Mouse (Mus musculus): ENCODE data around the gene Mark1. TPM values are rescaled to one million over a fixed set of nuclear protein-coding genes. Genes with fewer than 3 reads are reported as not detected.

Gene Mark1
- polyA plus RNA-seq, 1 experiment = 1.4 TPM

GRCm38 (mm10) chr1:184864381-184864801 is 135.0 kb downstream of the Mark1 start:
- TF ChIP-seq CTCF (IDR thresholded peaks at IDR 0.05; ENCODE audit: control insufficient read depth, insufficient read depth, low read length) = no peak
- TF ChIP-seq POLR2A (IDR thresholded peaks at IDR 0.05; ENCODE audit: borderline replicate concordance, control insufficient read depth, low read depth, low read length) = no peak
- Histone ChIP-seq H3K27ac (ENCODE audit: control insufficient read depth, insufficient read depth, low read depth, low read length, poor library complexity) (no peak overlapping the region), H3K4me3 (replicated peaks; ENCODE audit: control insufficient read depth, low read depth, low read length) (no peak overlapping the region), H3K4me1 (ENCODE audit: control insufficient read depth, insufficient read depth, low read length) (no peaks in the 10 kb centered on the region)
- 56% methylated on average over 7 of the region's 7 CpGs for WGBS

GRCm38 (mm10) chr1:184862636-184863035 is 136.7 kb downstream of the Mark1 start:
- 83% methylated on average over 6 of the region's 6 CpGs for WGBS
- H3K27ac ChIP-seq (ENCODE audit: control insufficient read depth, insufficient read depth, low read depth, low read length, poor library complexity) = no peak overlapping the region
- no peak overlapping the region for H3K4me3 ChIP-seq (replicated peaks; ENCODE audit: control insufficient read depth, low read depth, low read length)
- no peaks in the 10 kb centered on the region for H3K4me1 ChIP-seq (ENCODE audit: control insufficient read depth, insufficient read depth, low read length)
- TF ChIP-seq POLR2A (IDR thresholded peaks at IDR 0.05; ENCODE audit: borderline replicate concordance, control insufficient read depth, low read depth, low read length) = no peak

GRCm38 (mm10) chr1:184861551-184861950 is 137.8 kb downstream of the Mark1 start:
- WGBS = 67% methylated on average over 2 of the region's 2 CpGs

GRCm38 (mm10) chr1:184860276-184860675 is 139.1 kb downstream of the Mark1 start:
- Histone ChIP-seq H3K27ac (ENCODE audit: control insufficient read depth, insufficient read depth, low read depth, low read length, poor library complexity) (no peak overlapping the region), H3K4me1 (ENCODE audit: control insufficient read depth, insufficient read depth, low read length) (no peaks in the 10 kb centered on the region), H3K4me3 (replicated peaks; ENCODE audit: control insufficient read depth, low read depth, low read length) (no peak overlapping the region)
- 71% methylated on average over 3 of the region's 3 CpGs for WGBS
- TF ChIP-seq CTCF (IDR thresholded peaks at IDR 0.05; ENCODE audit: control insufficient read depth, insufficient read depth, low read length) (no peak), POLR2A (IDR thresholded peaks at IDR 0.05; ENCODE audit: borderline replicate concordance, control insufficient read depth, low read depth, low read length) (no peak)

More at GRCm38 (mm10) chr1:184861551-184861950, 137.8 kb downstream of the Mark1 start:
- Histone ChIP-seq H3K4me3 (replicated peaks; ENCODE audit: control insufficient read depth, low read depth, low read length) (no peak overlapping the region), H3K4me1 (ENCODE audit: control insufficient read depth, insufficient read depth, low read length) (no peaks in the 10 kb centered on the region), H3K27ac (ENCODE audit: control insufficient read depth, insufficient read depth, low read depth, low read length, poor library complexity) (no peak overlapping the region)
- TF ChIP-seq CTCF (IDR thresholded peaks at IDR 0.05; ENCODE audit: control insufficient read depth, insufficient read depth, low read length) (no peak), POLR2A (IDR thresholded peaks at IDR 0.05; ENCODE audit: borderline replicate concordance, control insufficient read depth, low read depth, low read length) (no peak)

GRCm38 (mm10) chr1:184858253-184858652 is 141.1 kb downstream of the Mark1 start:
- TF ChIP-seq CTCF (IDR thresholded peaks at IDR 0.05; ENCODE audit: control insufficient read depth, insufficient read depth, low read length) = no peak
- no peak for TF ChIP-seq POLR2A (IDR thresholded peaks at IDR 0.05; ENCODE audit: borderline replicate concordance, control insufficient read depth, low read depth, low read length)
- 69% methylated on average over 1 of the region's 1 CpGs for WGBS
- Histone ChIP-seq H3K4me3 (replicated peaks; ENCODE audit: control insufficient read depth, low read depth, low read length) (no peak overlapping the region), H3K27ac (ENCODE audit: control insufficient read depth, insufficient read depth, low read depth, low read length, poor library complexity) (no peak overlapping the region), H3K4me1 (ENCODE audit: control insufficient read depth, insufficient read depth, low read length) (no peaks in the 10 kb centered on the region)

- no peak for TF ChIP-seq POLR2A (IDR thresholded peaks at IDR 0.05; ENCODE audit: borderline replicate concordance, control insufficient read depth, low read depth, low read length)
- no peak for TF ChIP-seq CTCF (IDR thresholded peaks at IDR 0.05; ENCODE audit: control insufficient read depth, insufficient read depth, low read length)
- 78% methylated on average over 9 of the region's 9 CpGs for WGBS
- no peak overlapping the region for H3K4me3 ChIP-seq (replicated peaks; ENCODE audit: control insufficient read depth, low read depth, low read length)
Measured at GRCm38 (mm10) chr1:184857216-184857615, 142.2 kb downstream of the Mark1 start.

DNA sequence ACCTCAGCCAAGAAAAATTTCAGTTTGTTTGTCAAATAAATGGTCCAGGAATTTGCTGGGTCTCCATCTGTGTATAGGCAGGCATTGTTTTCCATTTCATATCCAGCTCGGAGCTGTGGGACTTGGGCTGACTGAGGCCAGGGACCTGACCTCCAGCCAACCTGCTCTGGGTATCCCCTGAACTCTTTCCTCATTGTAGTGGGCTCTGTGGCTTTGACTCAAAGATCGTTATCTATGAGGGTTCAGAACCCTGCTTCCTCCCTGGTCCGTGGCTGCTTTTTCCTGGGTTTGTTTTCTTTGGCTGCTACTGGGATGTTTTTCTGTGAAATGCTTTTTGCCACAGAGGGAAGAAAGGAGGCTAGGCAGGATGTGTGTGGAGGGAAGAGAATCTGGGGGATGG is 145.4 kb downstream of the Mark1 start:
- TF ChIP-seq POLR2A (IDR thresholded peaks at IDR 0.05; ENCODE audit: borderline replicate concordance, control insufficient read depth, low read depth, low read length) (no peak), CTCF (IDR thresholded peaks at IDR 0.05; ENCODE audit: control insufficient read depth, insufficient read depth, low read length) (no peak)
- WGBS = 5% methylated on average over 3 of the region's 3 CpGs
- H3K27ac ChIP-seq (ENCODE audit: control insufficient read depth, insufficient read depth, low read depth, low read length, poor library complexity) = no peak overlapping the region
- H3K4me1 ChIP-seq (ENCODE audit: control insufficient read depth, insufficient read depth, low read length) = no peaks in the 10 kb centered on the region
- H3K4me3 ChIP-seq (replicated peaks; ENCODE audit: control insufficient read depth, low read depth, low read length) = no peak overlapping the region

More at GRCm38 (mm10) chr1:184857216-184857615, 142.2 kb downstream of the Mark1 start:
- Histone ChIP-seq H3K4me1 (ENCODE audit: control insufficient read depth, insufficient read depth, low read length) (no peaks in the 10 kb centered on the region), H3K27ac (ENCODE audit: control insufficient read depth, insufficient read depth, low read depth, low read length, poor library complexity) (no peak overlapping the region)

- Histone ChIP-seq H3K4me3 (replicated peaks; ENCODE audit: control insufficient read depth, low read depth, low read length) (no peak overlapping the region), H3K4me1 (ENCODE audit: control insufficient read depth, insufficient read depth, low read length) (no peaks in the 10 kb centered on the region), H3K27ac (ENCODE audit: control insufficient read depth, insufficient read depth, low read depth, low read length, poor library complexity) (no peak overlapping the region)
- TF ChIP-seq CTCF (IDR thresholded peaks at IDR 0.05; ENCODE audit: control insufficient read depth, insufficient read depth, low read length) (peak; percentile 46; the same call in 1 of the 2 replicates), POLR2A (IDR thresholded peaks at IDR 0.05; ENCODE audit: borderline replicate concordance, control insufficient read depth, low read depth, low read length) (no peak)
- 4% methylated on average over 5 of the region's 5 CpGs for WGBS
Measured at GRCm38 (mm10) chr1:184853339-184853738, 146.0 kb downstream of the Mark1 start.
